8 mouse cellular contexts compared by ENCODE assay signal in the genomic region with DNA sequence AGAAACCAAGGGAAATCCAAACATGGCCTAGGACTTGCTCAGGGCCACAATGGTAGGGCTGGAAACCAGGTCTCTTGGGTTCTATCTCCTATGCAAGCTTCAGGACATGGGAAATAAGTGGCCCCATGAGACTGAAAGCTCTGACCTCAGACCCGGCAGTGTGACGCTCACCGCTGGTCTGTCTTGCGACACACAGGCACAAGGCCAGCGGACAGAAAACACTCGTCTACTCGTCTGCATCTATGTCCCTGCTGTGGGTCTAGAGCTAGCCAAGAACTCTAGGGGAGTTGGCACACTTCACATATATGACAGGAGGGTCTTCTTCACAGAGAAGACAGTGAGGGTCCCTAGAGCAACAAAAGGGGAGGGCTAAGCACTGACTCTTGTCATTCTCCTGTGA. TPM values are rescaled to one million over a fixed set of nuclear protein-coding genes. Genes with fewer than 3 reads are reported as not detected.
DNase-seq lines count a peak whose midpoint lies in the region; ATAC-seq and TF ChIP-seq lines count a peak whose summit lies in the region.

No protein-coding gene starts in this region.

- no peaks in the 10 kb centered on the region for H3K9me3 ChIP-seq in heart, embryonic 16.5 days (replicated peaks; ENCODE audit: control insufficient read depth, low read length)
- no peaks in the 10 kb centered on the region for H3K9me3 ChIP-seq in neural tube, embryonic 14.5 days (ENCODE audit: control insufficient read depth, low read length)

- no peak overlapping the region for H3ac ChIP-seq in C2C12 (ENCODE audit: control insufficient read depth, insufficient read length, low read depth)

- H3K4me1 ChIP-seq in heart, embryonic 16.5 days (ENCODE audit: control insufficient read depth, insufficient read depth, low read length): peaks cover 94% of the 10 kb centered on the region
- peaks cover 26% of the 10 kb centered on the region for H3K4me1 ChIP-seq in neural tube, embryonic 14.5 days (ENCODE audit: control insufficient read depth, insufficient read depth, low read length)

- peaks cover 100% of the 10 kb centered on the region for H3K79me2 ChIP-seq in C2C12 (ENCODE audit: control insufficient read depth, insufficient read depth)

- peak overlapping the region; percentile 46; the same call in 1 of the 2 replicates for H3K27ac ChIP-seq in heart, embryonic 16.5 days (ENCODE audit: low read length)
- H3K27ac ChIP-seq in neural tube, embryonic 14.5 days (ENCODE audit: low read depth, low read length): peak overlapping the region; percentile 75

- no peak overlapping the region for H3K4me3 ChIP-seq in C2C12 (ENCODE audit: insufficient read depth, poor library complexity, severe bottlenecking)
- 0 out of 2 replicates have a peak overlapping the region, but pooled peaks have one; percentile 5 for H3K4me3 ChIP-seq in heart, embryonic 16.5 days (ENCODE audit: low read length)
- H3K4me3 ChIP-seq in neural tube, embryonic 14.5 days (ENCODE audit: low read depth, low read length): no peak overlapping the region

- WGBS in heart, embryonic 16.5 days: 23% methylated on average over 7 of the region's 7 CpGs
- WGBS in neural tube, embryonic 14.5 days: 40% methylated on average over 7 of the region's 7 CpGs

- H3K4me2 ChIP-seq in heart, embryonic 16.5 days (ENCODE audit: low read depth, low read length): peak overlapping the region; percentile 27
- H3K4me2 ChIP-seq in neural tube, embryonic 14.5 days (ENCODE audit: low read depth, low read length): no peak overlapping the region; the same call in 1 of the 2 replicates

- H3K79me3 ChIP-seq in C2C12 (ENCODE audit: low read depth): peaks cover 92% of the 10 kb centered on the region

- DNase-seq in adrenal gland, postnatal 14 days: peak; percentile 83
- DNase-seq in lung, adult 18-20 months: peak; percentile 80 to 82
- no peak for DNase-seq in urinary bladder, adult 18-20 months (ENCODE audit: low spot score in 2 of 2)
- DNase-seq in urinary bladder, postnatal 10 days (ENCODE audit: low spot score): no peak
- DNase-seq in layer of hippocampus, postnatal 14 days (ENCODE audit: low spot score in 2 of 2): no peak

- no peaks in the 10 kb centered on the region for H3K36me3 ChIP-seq in C2C12 (ENCODE audit: control insufficient read depth, insufficient read depth)
- no peaks in the 10 kb centered on the region for H3K36me3 ChIP-seq in heart, embryonic 16.5 days (ENCODE audit: control insufficient read depth, insufficient read depth)
- H3K36me3 ChIP-seq in neural tube, embryonic 14.5 days (ENCODE audit: control insufficient read depth, insufficient read depth, low read length): no peaks in the 10 kb centered on the region

- H3K27me3 ChIP-seq in C2C12 (ENCODE audit: control insufficient read depth, insufficient read depth, insufficient read length): no peaks in the 10 kb centered on the region
- H3K27me3 ChIP-seq in heart, embryonic 16.5 days (ENCODE audit: control insufficient read depth, insufficient read depth, low read length): no peaks in the 10 kb centered on the region
- no peaks in the 10 kb centered on the region for H3K27me3 ChIP-seq in neural tube, embryonic 14.5 days (ENCODE audit: control insufficient read depth, insufficient read depth, low read length)

- peak overlapping the region; percentile 52 for H3K9ac ChIP-seq in heart, embryonic 16.5 days (ENCODE audit: low read length)
- H3K9ac ChIP-seq in neural tube, embryonic 14.5 days (replicated peaks; ENCODE audit: low read depth, low read length): no peak overlapping the region

- no peak for ATAC-seq in heart, embryonic 16.5 days (replicated peaks; ENCODE audit: extremely low read depth, insufficient read depth, low FRiP score)
- peak; percentile 45; the same call in 1 of the 2 replicates for ATAC-seq in neural tube, embryonic 14.5 days (ENCODE audit: low read depth)

- TF ChIP-seq CTCF in C2C12 (IDR thresholded peaks at IDR 0.05; ENCODE audit: control insufficient read depth, insufficient read depth, insufficient read length): no peak

TF ChIP-seq in C2C12, 6 proteins besides CTCF, POLR2A, EP300 and RAD21:
- TF ChIP-seq USF1 (IDR thresholded peaks at IDR 0.05; ENCODE audit: low read depth) (no peak), CEBPB (IDR thresholded peaks at IDR 0.05; ENCODE audit: low read depth) (peak; percentile 77), MAX (IDR thresholded peaks at IDR 0.05) (no peak), MYOG (IDR thresholded peaks at IDR 0.05; ENCODE audit: control insufficient read depth, extremely low read depth, insufficient read length) (no peak), MYOD1 (IDR thresholded peaks at IDR 0.05; ENCODE audit: control insufficient read depth, insufficient read length, low read depth) (no peak), FOSL1 (IDR thresholded peaks at IDR 0.05; ENCODE audit: insufficient read depth, low read length, poor library complexity, severe bottlenecking) (no peak)

RNA-seq across cellular contexts. Expression of a gene that starts 10.7 kb away (rescaled TPM):
- 87.0 TPM for polyA plus RNA-seq in C2C12 (2012; fragmentation: generic; extraction: Trizol)
- 159 and 180 TPM in 2 replicates for total RNA-seq in adrenal gland, postnatal 14 days (2021)
- 61.4 and 66.8 TPM in 2 replicates for polyA plus RNA-seq in heart, embryonic 16.5 days (2015; fragmentation: Nextera tagmentation; extraction: Ambion mirVana)
- polyA plus RNA-seq in neural tube, embryonic 14.5 days (2014; fragmentation: Nextera tagmentation; extraction: Ambion mirVana): 15.8 and 16.1 TPM in 2 replicates
- total RNA-seq in layer of hippocampus, postnatal 14 days (2021): 10 to 100 TPM; 26.1 to 30.4 TPM

RNA-seq across cellular contexts. Expression of a gene that starts 51.2 kb away (rescaled TPM):
- 5.0 TPM for polyA plus RNA-seq in C2C12 (2012; fragmentation: generic; extraction: Trizol)
- total RNA-seq in adrenal gland, postnatal 14 days (2021): 5.3 and 7.1 TPM in 2 replicates
- polyA plus RNA-seq in heart, embryonic 16.5 days (2015; fragmentation: Nextera tagmentation; extraction: Ambion mirVana): 1.8 and 2.1 TPM in 2 replicates
- 12.6 and 16.5 TPM in 2 replicates for polyA plus RNA-seq in neural tube, embryonic 14.5 days (2014; fragmentation: Nextera tagmentation; extraction: Ambion mirVana)
- total RNA-seq in layer of hippocampus, postnatal 14 days (2021): 10 to 100 TPM; 13.3 to 14.2 TPM

Comparison
In these comparisons a context has a peak if more than half of its experiments do, and no peak if none do; other contexts are left out.
1. DNase-seq: peak in adrenal gland, postnatal 14 days (single experiment) and lung, adult 18-20 months (2 of 2); none in urinary bladder, adult 18-20 months (0 of 2), urinary bladder, postnatal 10 days (single experiment) and layer of hippocampus, postnatal 14 days (0 of 2).